8 mouse cellular contexts compared by ENCODE assay signal in genomic region chr4:134703835-134704546, GRCm38 (mm10). TPM values are rescaled to one million over a fixed set of nuclear protein-coding genes. Genes with fewer than 3 reads are reported as not detected.
DNase-seq lines count a peak whose midpoint lies in the region; ATAC-seq and TF ChIP-seq lines count a peak whose summit lies in the region.

TSS of gene Man1c1 (minus strand) at chr4:134704290.

- H3K36me3 ChIP-seq in megakaryocyte, embryonic 14.5 days (replicated peaks; ENCODE audit: low read length) = no peaks in the 10 kb centered on the region

- no peak; the same call in 1 of the 2 replicates for TF ChIP-seq POLR2A in cortical plate, adult 2 months (IDR thresholded peaks at IDR 0.05; ENCODE audit: extremely low read depth, insufficient read depth, low read length)

- H3K27me3 ChIP-seq in megakaryocyte, embryonic 14.5 days (replicated peaks) = peaks cover 92% of the 10 kb centered on the region

- no peak for TF ChIP-seq CTCF in cortical plate, adult 2 months (IDR thresholded peaks at IDR 0.05; ENCODE audit: extremely low read depth, insufficient read depth, low read length)

- peak; percentile 93 for ATAC-seq in activated CD4-positive, CD25-positive, alpha-beta regulatory T cell, adult 4 months

- DNase-seq in gastrocnemius, adult 8-10 months (ENCODE audit: low spot score in 2 of 2) = peak; percentile 98 to 99
- DNase-seq in hindlimb bud, embryonic 11.5 days (ENCODE audit: extremely low spot score, low read depth, low spot score) = peak; percentile 79
- DNase-seq in left cerebral cortex, adult 8-10 months (ENCODE audit: low spot score in 2 of 2) = peak; percentile 89 to 98
- peak; percentile 99 for DNase-seq in right cerebral cortex, postnatal 10 days (ENCODE audit: low spot score in 2 of 2)
- peak; percentile 98 for DNase-seq in urinary bladder, postnatal 25 days (ENCODE audit: low spot score)

- 0 out of 2 replicates have a peak, but pooled peaks cover 2% of the 10 kb centered on the region for H3K4me1 ChIP-seq in cortical plate, adult 2 months (ENCODE audit: control insufficient read depth, insufficient read depth, low read length)
- H3K4me1 ChIP-seq in megakaryocyte, embryonic 14.5 days = peaks cover 26% of the 10 kb centered on the region

- H3K27ac ChIP-seq in cortical plate, adult 2 months (ENCODE audit: insufficient read depth, low read length) = peak within 1 kb of the TSS; percentile 90

- H3K9me3 ChIP-seq in megakaryocyte, embryonic 14.5 days = no peaks in the 10 kb centered on the region

- peak within 1 kb of the TSS; percentile 80 for H3K4me3 ChIP-seq in cortical plate, adult 2 months (ENCODE audit: insufficient read depth, low read length)
- H3K4me3 ChIP-seq in megakaryocyte, embryonic 14.5 days (replicated peaks) = peak within 1 kb of the TSS; percentile 92

RNA-seq across cellular contexts. Expression of gene Man1c1, which starts in this region (rescaled TPM):
- 1 to 10 TPM; 1.0 to 1.9 TPM for polyA plus RNA-seq in activated CD4-positive, CD25-positive, alpha-beta regulatory T cell, adult 4 months (2017; shearing (Covaris generic))
- polyA plus RNA-seq in cortical plate, adult 2 months (2012; rRNA removed) = 18.9 and 20.5 TPM in 2 replicates
- total RNA-seq in gastrocnemius, adult 8-10 months (2022) = 1 to 10 TPM; 1.8 to 2.7 (median 2.1) TPM
- 10 to 100 TPM; 34.6 to 40.0 (median 38.4) TPM for total RNA-seq in left cerebral cortex, adult 8-10 months (2022)
- 4.0 and 5.9 TPM in 2 replicates for polyA plus RNA-seq in megakaryocyte, embryonic 14.5 days (2012; ENCODE audit: insufficient read depth, low replicate concordance)

Comparison
In these comparisons a context has a peak if more than half of its experiments do, and no peak if none do; other contexts are left out.
1. Peak in every context shown above with its lines: DNase-seq, ATAC-seq, H3K4me3 ChIP-seq and H3K27ac ChIP-seq.
2. RNA of gene Man1c1 (total RNA-seq): 34.6 to 40.0 TPM in left cerebral cortex, adult 8-10 months; 1.8 to 2.7 TPM in gastrocnemius, adult 8-10 months; every median in the first group is over 4 times any median in the second.